Mouse (Mus musculus): ENCODE measurements around the gene Olfr785.
"Not testable (repeated sequence)": the region's sequence is repeated elsewhere in the genome, so short reads cannot be mapped to it uniquely, and the experiment has no call there.

Gene Olfr785

DNA sequence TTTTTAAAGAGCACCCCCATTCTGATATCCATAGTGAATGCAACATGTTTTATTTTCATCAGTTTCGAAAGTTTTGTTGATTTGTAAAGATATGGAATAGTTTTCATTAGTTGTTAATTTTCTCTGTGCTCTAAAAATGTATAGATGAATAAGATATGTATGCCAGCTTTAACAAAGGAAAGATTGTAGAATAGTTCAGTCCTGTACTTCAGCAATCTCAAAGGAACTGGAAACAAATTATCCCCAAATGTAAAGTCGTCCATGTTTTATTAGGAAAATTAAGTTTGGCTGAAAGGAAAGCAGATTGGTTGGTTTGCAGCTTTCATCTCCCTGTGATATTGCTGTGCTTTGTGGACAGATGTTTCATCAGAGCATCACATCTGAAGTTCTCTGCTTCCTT lies at the start of gene Olfr785:
TSS of gene Olfr785 (plus strand) at position 301 of the 400 bp plus-strand sequence.
- no peak for DNase-seq (ENCODE audit: low spot score in 2 of 2)

DNA sequence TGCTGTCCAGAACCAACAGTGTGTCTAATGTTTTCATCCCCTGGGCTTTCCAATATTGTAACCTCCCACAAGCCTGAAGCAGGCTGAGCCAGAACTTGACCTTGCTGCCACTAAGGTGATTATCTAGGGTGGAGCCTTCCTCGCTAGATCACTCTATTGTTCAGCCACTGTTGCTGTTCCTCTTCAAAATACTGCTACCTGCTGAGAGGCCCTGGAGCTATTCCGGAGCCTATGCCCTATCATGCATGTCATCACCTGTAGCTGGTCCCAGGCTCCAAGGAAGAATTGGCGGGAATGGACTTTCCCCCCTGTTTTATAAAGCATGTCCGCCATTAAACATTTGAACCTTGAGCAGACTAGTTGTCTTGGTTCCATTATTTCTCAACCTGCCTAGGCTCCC lies 48.7 kb upstream of the Olfr785 start:
- DNase-seq (ENCODE audit: low spot score in 2 of 2), result not testable (repeated sequence)

DNA sequence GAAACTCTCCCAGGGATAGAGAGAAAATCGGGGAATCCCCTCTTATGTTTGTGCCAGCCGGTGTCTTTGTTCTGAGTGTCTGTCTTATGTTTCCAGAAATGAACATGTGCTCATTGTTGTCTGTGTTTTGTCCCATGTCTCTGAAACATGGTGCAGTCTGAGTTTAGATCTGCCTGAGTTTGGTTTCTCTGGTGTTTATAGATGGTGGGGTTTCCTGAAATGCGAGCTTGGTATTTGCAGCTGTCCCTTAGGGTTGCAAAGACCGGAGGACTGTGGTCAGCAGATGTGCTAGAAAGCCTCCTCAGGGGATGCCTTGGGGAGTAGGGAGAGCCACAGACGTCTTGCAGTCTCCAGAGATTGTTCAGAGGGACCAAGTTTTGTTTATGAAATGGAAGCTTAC lies 47.9 kb upstream of the Olfr785 start:
- no peak for DNase-seq (ENCODE audit: low spot score in 2 of 2)

DNA sequence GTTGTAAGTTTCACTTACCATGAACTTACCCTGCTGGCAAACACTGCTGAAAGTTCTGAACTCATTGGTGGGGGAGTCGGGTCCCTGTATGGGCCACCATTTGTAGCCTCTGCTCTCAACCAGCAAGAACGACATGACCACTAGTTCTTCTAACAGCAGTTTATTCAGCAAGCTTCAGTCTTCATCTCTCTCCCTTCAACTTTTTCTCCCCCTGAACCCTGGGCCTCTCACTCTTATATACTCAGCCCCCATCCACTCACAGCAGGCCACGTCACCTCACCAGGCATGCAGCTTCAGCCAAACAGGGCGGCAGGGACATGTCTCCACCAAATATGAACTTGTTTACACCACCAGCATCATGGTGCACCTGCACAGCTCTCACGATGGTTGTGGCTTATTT lies 31.2 kb upstream of the Olfr785 start:
- not testable (repeated sequence) for DNase-seq (ENCODE audit: low spot score in 2 of 2)

DNA sequence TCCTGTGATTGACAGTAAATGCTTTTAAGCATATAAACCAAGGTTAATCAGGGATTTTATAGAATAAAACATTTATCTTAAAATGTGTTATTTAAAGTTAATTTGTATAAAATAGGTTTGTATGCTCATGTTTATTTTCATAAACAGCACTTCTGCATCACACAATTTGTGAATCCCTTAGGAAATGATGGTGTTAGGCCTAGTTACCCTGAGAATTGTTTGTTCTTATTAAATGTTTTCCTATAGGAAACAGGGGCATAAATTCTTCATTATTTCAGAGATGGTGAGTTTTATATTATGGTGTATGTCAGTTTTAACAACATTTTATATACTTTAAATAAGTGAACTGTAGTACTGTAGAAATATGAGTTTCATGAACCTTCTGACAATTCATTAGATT lies 21.4 kb upstream of the Olfr785 start, which contains the start of gene Olfr784:
TSS of gene Olfr784 (plus strand) at position 301 of the 400 bp plus-strand sequence.
- no peak for DNase-seq (ENCODE audit: low spot score in 2 of 2)

DNA sequence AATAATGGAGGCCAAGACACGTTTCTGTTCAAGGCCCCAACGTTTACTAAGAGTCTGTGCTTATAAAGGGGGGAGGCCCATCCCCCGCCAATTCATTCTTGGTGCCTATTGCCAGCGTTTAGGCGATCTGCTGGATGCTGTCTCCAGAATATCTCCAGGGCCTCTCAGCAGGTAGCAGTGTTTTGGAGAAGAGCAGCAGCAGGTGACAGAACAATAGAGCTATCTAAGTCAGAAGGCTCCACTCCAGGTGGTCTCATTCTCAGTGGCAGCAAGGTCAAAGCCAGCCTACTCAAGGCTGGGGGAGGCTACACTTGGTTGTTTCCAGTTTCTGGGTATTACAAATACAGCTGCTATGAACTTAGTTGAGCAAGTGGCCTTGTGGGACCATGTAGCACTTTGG lies 4.3 kb upstream of the Olfr785 start:
- DNase-seq (ENCODE audit: low spot score in 2 of 2), result no peak

DNA sequence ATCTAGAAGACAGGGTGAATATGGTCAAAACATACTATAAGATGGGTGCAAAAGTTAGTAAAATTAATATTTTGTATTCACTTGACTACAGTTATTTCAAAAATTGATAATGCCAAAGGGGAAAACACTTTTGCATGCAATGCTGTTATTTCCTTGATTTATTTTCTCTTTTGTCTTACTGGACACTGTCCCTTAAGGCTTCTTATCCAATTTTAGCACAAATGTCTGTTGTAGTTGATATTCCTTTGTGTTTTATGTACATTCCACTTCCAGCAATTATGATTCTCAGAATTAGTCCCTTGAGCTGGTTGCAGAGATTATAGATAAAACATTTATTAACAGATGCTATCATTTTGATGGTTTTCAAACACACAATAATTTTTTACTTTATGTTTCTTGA lies 21.8 kb downstream of the Olfr785 start, which contains the start of gene Olfr786:
TSS of gene Olfr786 (plus strand) at position 301 of the 400 bp plus-strand sequence.
- no peak for DNase-seq (ENCODE audit: low spot score in 2 of 2)
